Mouse (Mus musculus): ENCODE data around the gene Tle6. TPM values are rescaled to one million over a fixed set of nuclear protein-coding genes. Genes with fewer than 3 reads are reported as not detected.
A peak's percentile ranks its signal among the peaks of the same experiment; 100 is the strongest.

The Tle6 gene
- polyA plus RNA-seq, 1 experiment from 2014 or later = 4.8 TPM

DNA sequence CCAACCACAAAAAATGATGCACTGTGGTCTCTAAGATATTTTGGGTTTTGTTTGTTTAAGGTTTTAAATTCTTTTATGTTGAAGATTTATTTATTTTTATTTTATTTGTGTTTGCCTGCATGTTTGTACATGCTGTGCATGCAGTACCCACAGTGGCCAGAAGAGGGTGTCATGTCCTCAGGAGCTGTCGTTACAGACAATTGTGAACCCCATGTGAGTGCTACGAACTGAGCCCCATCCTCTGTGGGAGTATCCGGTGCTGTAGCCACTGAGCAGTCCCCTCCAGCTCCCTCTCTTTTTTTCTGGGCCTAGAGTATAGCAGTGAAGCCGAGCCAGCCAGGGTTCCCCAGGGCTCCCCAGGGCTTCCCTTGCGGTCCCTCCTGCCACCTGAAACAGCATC, 47.6 kb downstream of the Tle6 start:
- H3K4me3 ChIP-seq (replicated peaks; ENCODE audit: low read length) = no peak overlapping the region
- DNase-seq (ENCODE audit: low spot score) (no peak), ATAC-seq (ENCODE audit: low FRiP score) (no peak)
- H3K27me3 ChIP-seq (ENCODE audit: control insufficient read depth, insufficient read depth, low read length) = no peaks in the 10 kb centered on the region
- no peaks in the 10 kb centered on the region for H3K9me3 ChIP-seq (ENCODE audit: control insufficient read depth, low read length)
- no peaks in the 10 kb centered on the region for H3K4me1 ChIP-seq (replicated peaks; ENCODE audit: control insufficient read depth, insufficient read depth, low read length)
- no peak overlapping the region for H3K9ac ChIP-seq
- 86% methylated on average over 5 of the region's 5 CpGs for WGBS
- H3K36me3 ChIP-seq (replicated peaks; ENCODE audit: control insufficient read depth, insufficient read depth) = no peaks in the 10 kb centered on the region
- H3K4me2 ChIP-seq (replicated peaks) = no peak overlapping the region
- H3K27ac ChIP-seq = no peak overlapping the region

DNA sequence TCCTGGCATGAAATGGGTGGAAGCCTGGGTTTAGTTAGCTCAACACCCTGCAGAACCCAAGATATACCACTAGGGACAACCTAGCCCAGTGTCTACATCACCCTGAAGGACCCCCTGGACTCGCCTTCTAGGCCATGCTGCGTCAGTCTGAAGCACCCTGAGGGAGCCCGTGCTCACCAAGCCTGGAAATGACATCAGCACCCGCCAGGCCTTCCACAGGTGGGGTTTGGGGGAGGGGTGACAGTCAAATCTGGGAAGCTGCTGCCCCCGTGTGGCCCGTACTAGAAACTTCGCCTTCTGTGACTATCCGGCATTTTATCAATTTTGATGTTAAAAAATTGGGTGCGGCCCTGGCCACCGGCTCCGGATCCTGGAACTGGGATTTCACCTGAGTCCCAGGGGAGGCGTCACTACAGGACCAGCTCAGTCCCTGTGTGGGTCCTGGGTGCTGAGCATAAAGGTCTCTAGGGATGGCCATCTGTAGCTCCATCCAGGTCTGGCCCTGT, 49.2 kb downstream of the Tle6 start:
- 6% methylated on average over 12 of the region's 12 CpGs for WGBS
- Histone ChIP-seq H3K4me3 (replicated peaks; ENCODE audit: low read length) (no peak overlapping the region), H3K4me2 (replicated peaks) (no peak overlapping the region), H3K27me3 (ENCODE audit: control insufficient read depth, insufficient read depth, low read length) (no peaks in the 10 kb centered on the region), H3K4me1 (replicated peaks; ENCODE audit: control insufficient read depth, insufficient read depth, low read length) (no peaks in the 10 kb centered on the region), H3K9me3 (ENCODE audit: control insufficient read depth, low read length) (no peaks in the 10 kb centered on the region), H3K9ac (no peak overlapping the region), H3K27ac (no peak overlapping the region), H3K36me3 (replicated peaks; ENCODE audit: control insufficient read depth, insufficient read depth) (no peaks in the 10 kb centered on the region)
- ATAC-seq (ENCODE audit: low FRiP score) (peak; percentile 74), DNase-seq (ENCODE audit: low spot score) (peak; percentile 82)

DNA sequence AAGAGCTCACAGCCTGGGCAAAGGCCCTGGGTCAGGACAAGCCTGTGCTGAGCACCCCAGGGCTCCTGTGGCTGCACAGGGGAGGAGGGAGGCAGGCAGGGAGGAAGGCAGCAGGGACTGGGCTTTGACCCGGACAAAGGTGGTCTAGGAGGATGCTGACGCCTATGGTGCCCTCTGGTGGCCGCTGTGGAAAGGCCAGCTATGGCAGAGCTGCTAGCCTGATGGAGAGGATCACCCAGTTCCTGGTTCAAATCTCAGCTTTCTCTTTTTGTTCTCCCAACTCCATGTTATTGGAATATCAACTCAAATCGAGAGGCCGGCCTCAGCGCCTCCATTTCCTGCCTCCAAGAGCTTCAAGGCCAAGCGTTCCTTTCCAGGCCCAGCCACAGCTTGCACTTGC, 50.6 kb downstream of the Tle6 start:
- no peak overlapping the region for H3K4me2 ChIP-seq (replicated peaks)
- 15% methylated on average over 7 of the region's 7 CpGs for WGBS
- peak; percentile 47 for DNase-seq (ENCODE audit: low spot score)
- no peaks in the 10 kb centered on the region for H3K36me3 ChIP-seq (replicated peaks; ENCODE audit: control insufficient read depth, insufficient read depth)
- ATAC-seq (ENCODE audit: low FRiP score) = no peak
- no peaks in the 10 kb centered on the region for H3K4me1 ChIP-seq (replicated peaks; ENCODE audit: control insufficient read depth, insufficient read depth, low read length)
- H3K27me3 ChIP-seq (ENCODE audit: control insufficient read depth, insufficient read depth, low read length) = no peaks in the 10 kb centered on the region
- no peak overlapping the region for H3K4me3 ChIP-seq (replicated peaks; ENCODE audit: low read length)
- H3K27ac ChIP-seq = no peak overlapping the region
- no peak overlapping the region for H3K9ac ChIP-seq
- no peaks in the 10 kb centered on the region for H3K9me3 ChIP-seq (ENCODE audit: control insufficient read depth, low read length)

DNA sequence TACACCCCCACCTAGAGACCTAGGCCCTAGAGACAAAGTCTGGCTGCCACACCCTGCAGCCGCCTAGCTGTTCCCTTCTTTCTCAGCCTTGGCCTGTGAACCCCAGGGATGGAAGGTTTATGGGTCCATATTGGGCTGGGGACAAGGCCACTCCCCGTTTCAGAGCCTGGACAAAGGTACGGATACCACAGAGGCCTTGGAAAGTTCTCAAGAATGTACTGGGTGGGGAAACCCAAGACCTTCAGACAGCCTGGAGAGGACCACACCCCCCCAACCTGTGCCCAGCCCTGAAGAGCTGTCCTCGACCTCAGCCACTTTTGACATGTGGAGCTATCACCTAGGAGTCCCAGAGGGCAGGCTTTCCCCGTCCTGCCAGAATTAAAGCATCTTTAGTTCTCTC, 51.9 kb downstream of the Tle6 start:
- 72% methylated on average over 5 of the region's 5 CpGs for WGBS
- H3K27me3 ChIP-seq (ENCODE audit: control insufficient read depth, insufficient read depth, low read length) = no peaks in the 10 kb centered on the region
- no peak overlapping the region for H3K4me2 ChIP-seq (replicated peaks)
- no peak overlapping the region for H3K27ac ChIP-seq
- H3K9ac ChIP-seq = no peak overlapping the region
- no peak for ATAC-seq (ENCODE audit: low FRiP score)
- no peak overlapping the region for H3K4me3 ChIP-seq (replicated peaks; ENCODE audit: low read length)
- no peaks in the 10 kb centered on the region for H3K36me3 ChIP-seq (replicated peaks; ENCODE audit: control insufficient read depth, insufficient read depth)
- DNase-seq (ENCODE audit: low spot score) = no peak
- peaks cover 2% of the 10 kb centered on the region for H3K4me1 ChIP-seq (replicated peaks; ENCODE audit: control insufficient read depth, insufficient read depth, low read length)
- H3K9me3 ChIP-seq (ENCODE audit: control insufficient read depth, low read length) = no peaks in the 10 kb centered on the region

DNA sequence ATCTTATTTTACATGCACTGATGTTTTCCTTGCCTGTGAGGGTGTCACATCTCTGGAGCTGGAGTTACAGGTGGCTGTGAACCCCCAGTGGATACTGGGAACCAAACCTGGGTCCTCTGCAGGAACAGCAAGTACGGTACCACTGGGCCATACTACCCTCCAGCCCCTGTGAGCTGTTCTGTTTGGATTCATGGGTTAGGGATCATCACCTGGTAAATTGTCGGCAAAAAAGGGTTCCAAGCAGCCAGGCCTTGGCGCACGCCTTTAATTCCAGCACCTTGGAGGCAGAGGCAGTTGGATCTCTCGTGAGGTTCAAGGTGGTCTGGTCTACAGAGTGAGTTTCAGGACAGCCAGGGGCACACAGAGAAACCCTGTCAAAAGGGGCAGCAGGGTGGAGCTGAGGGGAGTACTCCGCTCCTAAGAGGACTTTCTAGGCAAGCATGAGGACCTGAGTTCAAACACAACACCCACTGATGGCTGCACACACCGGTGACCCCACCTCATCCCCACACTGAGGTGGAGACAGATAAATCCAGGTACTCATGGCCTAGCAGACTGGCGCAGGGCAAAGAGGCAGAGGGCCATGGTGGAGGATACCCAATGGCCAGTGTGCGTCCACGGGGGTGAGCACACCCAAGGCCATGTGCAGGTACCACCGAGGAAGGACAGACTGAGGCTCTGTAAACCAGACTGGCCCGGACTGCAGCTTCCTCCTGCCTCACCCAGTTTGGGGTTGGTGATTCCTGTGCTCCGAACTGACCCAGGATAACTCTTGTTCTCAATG, 53.9 kb downstream of the Tle6 start:
- Histone ChIP-seq H3K4me3 (replicated peaks; ENCODE audit: low read length) (no peak overlapping the region), H3K36me3 (replicated peaks; ENCODE audit: control insufficient read depth, insufficient read depth) (no peaks in the 10 kb centered on the region), H3K4me2 (replicated peaks) (no peak overlapping the region), H3K4me1 (replicated peaks; ENCODE audit: control insufficient read depth, insufficient read depth, low read length) (peaks cover 18% of the 10 kb centered on the region), H3K27ac (no peak overlapping the region), H3K27me3 (ENCODE audit: control insufficient read depth, insufficient read depth, low read length) (no peaks in the 10 kb centered on the region), H3K9ac (no peak overlapping the region), H3K9me3 (ENCODE audit: control insufficient read depth, low read length) (no peaks in the 10 kb centered on the region)
- DNase-seq (ENCODE audit: low spot score) (no peak), ATAC-seq (ENCODE audit: low FRiP score) (no peak)
- 95% methylated on average over 13 of the region's 13 CpGs for WGBS

DNA sequence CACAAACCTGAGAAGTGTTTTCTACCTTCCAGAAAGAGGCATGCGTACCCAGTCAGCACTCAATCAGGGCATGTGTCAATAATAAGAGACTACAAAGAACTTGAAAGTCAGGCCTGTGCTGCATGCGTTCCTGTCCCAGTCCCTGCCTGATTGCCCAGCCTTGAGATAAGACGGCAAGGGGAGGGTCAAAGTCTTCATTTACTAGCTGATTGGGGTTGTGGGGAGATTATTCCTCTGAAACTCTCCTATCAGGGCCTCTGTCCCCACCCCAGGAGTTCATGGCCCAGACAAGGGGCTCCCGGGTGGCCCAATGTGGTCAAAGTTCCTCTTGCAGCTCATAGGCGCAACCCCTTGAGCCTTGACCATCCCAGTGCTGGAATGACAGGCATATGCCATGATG, 54.5 kb downstream of the Tle6 start:
- H3K27ac ChIP-seq = no peak overlapping the region
- H3K9ac ChIP-seq = no peak overlapping the region

DNA sequence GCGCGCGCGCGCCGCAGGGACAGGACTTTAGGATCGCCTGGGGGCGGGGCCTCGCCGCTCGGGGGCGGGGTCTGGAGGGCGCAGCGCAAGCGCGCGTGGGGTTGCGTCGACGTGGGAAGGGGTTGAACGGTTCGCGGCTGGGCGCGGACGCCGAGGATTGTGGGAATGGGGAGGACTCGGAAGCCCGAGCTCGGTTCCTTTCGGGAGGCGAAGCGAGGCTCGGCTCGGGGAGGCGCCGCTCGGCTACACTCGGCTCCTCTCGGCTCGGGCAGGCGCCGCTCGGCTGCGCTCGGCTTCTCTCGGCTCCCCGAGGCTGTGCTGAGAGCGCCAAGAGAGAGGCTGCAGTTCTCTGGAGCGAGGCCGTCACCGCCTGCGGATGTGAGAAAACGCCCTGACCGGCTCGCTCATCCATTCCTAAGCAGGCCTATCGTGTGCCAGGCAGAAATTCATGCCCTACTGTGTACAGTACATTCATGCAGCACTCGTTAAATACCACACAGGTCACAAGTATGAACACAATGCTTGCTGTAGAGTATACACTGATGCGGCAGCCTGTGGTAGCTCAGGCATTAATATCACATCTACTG, 55.6 kb downstream of the Tle6 start, which contains the start of gene Gna11:
TSS of gene Gna11 (minus strand) at position 30 of the 587 bp plus-strand sequence.
- DNase-seq (ENCODE audit: low spot score) (peak; percentile 99), ATAC-seq (ENCODE audit: low FRiP score) (peak; percentile 97)
- Histone ChIP-seq H3K4me2 (replicated peaks) (peak within 1 kb of the TSS; percentile 95), H3K27me3 (ENCODE audit: control insufficient read depth, insufficient read depth, low read length) (no peaks in the 10 kb centered on the region), H3K4me3 (replicated peaks; ENCODE audit: low read length) (peak within 1 kb of the TSS; percentile 89), H3K36me3 (replicated peaks; ENCODE audit: control insufficient read depth, insufficient read depth) (no peaks in the 10 kb centered on the region), H3K9me3 (ENCODE audit: control insufficient read depth, low read length) (no peaks in the 10 kb centered on the region), H3K27ac (peak within 1 kb of the TSS; percentile 87), H3K9ac (peak within 1 kb of the TSS; percentile 96), H3K4me1 (replicated peaks; ENCODE audit: control insufficient read depth, insufficient read depth, low read length) (peaks cover 18% of the 10 kb centered on the region)
- WGBS = under 1% methylated on average over 56 of the region's 59 CpGs

More for the DNA sequence above, 54.5 kb downstream of the Tle6 start:
- Histone ChIP-seq H3K9me3 (ENCODE audit: control insufficient read depth, low read length) (no peaks in the 10 kb centered on the region), H3K4me2 (replicated peaks) (no peak overlapping the region), H3K4me1 (replicated peaks; ENCODE audit: control insufficient read depth, insufficient read depth, low read length) (peaks cover 18% of the 10 kb centered on the region), H3K4me3 (replicated peaks; ENCODE audit: low read length) (no peak overlapping the region), H3K36me3 (replicated peaks; ENCODE audit: control insufficient read depth, insufficient read depth) (no peaks in the 10 kb centered on the region), H3K27me3 (ENCODE audit: control insufficient read depth, insufficient read depth, low read length) (no peaks in the 10 kb centered on the region)
- ATAC-seq (ENCODE audit: low FRiP score) (no peak), DNase-seq (ENCODE audit: low spot score) (no peak)
- WGBS = 83% methylated on average over 5 of the region's 5 CpGs

DNA sequence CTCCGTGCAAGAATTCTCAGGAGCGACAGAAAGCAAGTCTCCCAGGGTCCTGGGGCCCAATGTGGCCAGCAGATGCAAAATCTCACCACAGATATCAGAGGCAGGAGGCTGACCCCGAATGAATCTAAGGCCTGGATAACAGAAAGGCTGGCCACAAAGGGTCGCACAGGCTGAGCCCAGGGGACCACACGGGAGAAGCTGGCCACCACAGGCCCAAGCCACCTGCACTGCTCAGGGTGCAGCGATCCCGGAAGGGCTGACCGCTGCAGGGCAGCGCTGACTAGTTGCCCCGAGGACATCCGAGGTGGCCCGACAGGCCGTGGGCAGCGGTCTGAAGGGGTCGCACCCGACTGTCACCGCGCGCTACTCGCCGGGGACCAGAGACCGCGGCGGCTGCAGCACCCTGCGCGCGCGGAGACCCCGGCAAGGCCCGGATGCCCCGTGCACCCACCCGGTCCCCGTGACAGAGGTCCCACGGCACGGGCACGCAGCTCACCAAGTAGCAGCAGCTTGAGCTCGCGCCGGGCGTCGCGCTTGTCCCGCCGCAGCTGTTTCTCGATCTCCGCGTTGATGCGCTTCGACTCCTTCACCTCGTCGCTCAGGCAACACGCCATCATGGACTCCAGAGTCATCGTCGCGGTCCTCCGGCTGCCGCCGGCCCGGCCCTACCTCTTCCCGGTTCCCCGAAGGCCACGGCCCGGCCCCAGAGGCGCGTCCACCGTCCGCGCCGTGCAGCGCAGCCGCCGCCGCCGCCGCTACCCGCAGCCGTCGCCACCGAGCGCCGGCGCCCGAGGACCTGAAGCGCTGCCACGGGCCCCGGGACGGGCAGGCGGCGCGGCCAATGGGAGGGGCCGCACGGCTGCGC, 56.3 kb downstream of the Tle6 start:
- Histone ChIP-seq H3K4me1 (replicated peaks; ENCODE audit: control insufficient read depth, insufficient read depth, low read length) (peaks cover 18% of the 10 kb centered on the region), H3K27ac (peak overlapping the region; percentile 87), H3K36me3 (replicated peaks; ENCODE audit: control insufficient read depth, insufficient read depth) (no peaks in the 10 kb centered on the region; the same call in 1 of the 2 replicates), H3K9ac (peak overlapping the region; percentile 96), H3K9me3 (ENCODE audit: control insufficient read depth, low read length) (no peaks in the 10 kb centered on the region), H3K27me3 (ENCODE audit: control insufficient read depth, insufficient read depth, low read length) (no peaks in the 10 kb centered on the region), H3K4me3 (replicated peaks; ENCODE audit: low read length) (peak overlapping the region; percentile 89), H3K4me2 (replicated peaks) (peak overlapping the region; percentile 95)
- peak; percentile 28 for ATAC-seq (ENCODE audit: low FRiP score)
- peak; percentile 38 for DNase-seq (ENCODE audit: low spot score)
- WGBS = under 1% methylated on average over 85 of the region's 93 CpGs

DNA sequence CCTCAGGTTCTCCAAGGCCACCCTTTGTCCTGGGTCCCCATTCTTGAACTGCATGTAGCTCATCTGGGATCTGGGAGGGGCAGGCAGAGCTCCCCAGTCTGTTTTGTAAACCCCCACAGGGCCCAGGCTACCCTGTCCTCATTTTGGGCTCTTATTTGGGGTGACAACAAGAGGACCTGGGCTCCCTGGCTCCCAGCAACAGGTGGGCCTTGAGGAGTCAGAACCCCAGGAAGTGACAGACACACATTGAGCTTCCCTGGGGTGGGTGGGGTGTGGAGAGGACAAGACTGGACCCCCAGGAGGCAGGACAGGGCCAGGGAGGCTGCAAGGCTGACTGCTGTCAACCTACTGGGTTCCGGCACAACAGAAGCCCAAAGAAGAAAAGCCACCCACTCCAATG, 57.2 kb downstream of the Tle6 start:
- Histone ChIP-seq H3K4me3 (replicated peaks; ENCODE audit: low read length) (peak overlapping the region; percentile 89), H3K36me3 (replicated peaks; ENCODE audit: control insufficient read depth, insufficient read depth) (no peaks in the 10 kb centered on the region; the same call in 1 of the 2 replicates), H3K9me3 (ENCODE audit: control insufficient read depth, low read length) (no peaks in the 10 kb centered on the region), H3K9ac (peak overlapping the region; percentile 96), H3K27me3 (ENCODE audit: control insufficient read depth, insufficient read depth, low read length) (no peaks in the 10 kb centered on the region), H3K4me2 (replicated peaks) (peak overlapping the region; percentile 95), H3K27ac (no peak overlapping the region), H3K4me1 (replicated peaks; ENCODE audit: control insufficient read depth, insufficient read depth, low read length) (peaks cover 18% of the 10 kb centered on the region)
- WGBS = 81% methylated on average over 1 of the region's 1 CpGs
- DNase-seq (ENCODE audit: low spot score) = no peak
- ATAC-seq (ENCODE audit: low FRiP score) = no peak
